Mouse (Mus musculus) liver, embryonic 14.5 days (tissue): ENCODE data around the gene Smyd2. TPM values are rescaled to one million over a fixed set of nuclear protein-coding genes. Genes with fewer than 3 reads are reported as not detected.
A peak's percentile ranks its signal among the peaks of the same experiment; 100 is the strongest.

Source experiments
- ATAC-seq: fragments of 200-750 bp; cut with Nextera tagmentation; 2 replicates; pipeline ENCODE4 v1.8.0; 2017; ENCODE audit warnings: moderate number of reproducible peaks, mild to moderate bottlenecking, moderate library complexity; ENCODE audit not compliant: insufficient read depth
- DNase-seq, 3 experiments: peaks; one replicate each; pipeline ENCODE4 v3.0.0-alpha.2; 2012 to 2013; ENCODE audit warnings: low read depth in 3 of 3, low spot score in 3 of 3
- H3K27ac ChIP-seq: fragments of 300-500 bp; sonication (generic); 2 replicates; pipeline ENCODE4 v1.5.1; 2014; ENCODE audit warnings: moderate library complexity, mild to moderate bottlenecking, control low read depth, inconsistent platforms
- H3K27me3 ChIP-seq: fragments of 300-500 bp; sonication (generic); 2 replicates; pipeline ENCODE4 v1.6.1; 2014; ENCODE audit warnings: mild to moderate bottlenecking, low read length, moderate library complexity; ENCODE audit not compliant: control insufficient read depth, insufficient read depth
- H3K36me3 ChIP-seq: fragments of 300-500 bp; sonication (generic); replicated peaks from 2 replicates; pipeline ENCODE4 v1.6.1; 2014; ENCODE audit warnings: low read depth; ENCODE audit not compliant: control insufficient read depth, insufficient read depth
- H3K4me1 ChIP-seq, 2 experiments: fragments of 200-500 bp in 1 of 2; fragments of 300-500 bp in 1 of 2; sonication (generic) in 1 of 2; replicated peaks; 2 replicates each; pipeline ENCODE4 v1.6.1; 2012 to 2014; ENCODE audit warnings: antibody characterized with exemption in 1 of 2, inconsistent platforms in 1 of 2, low read length in 1 of 2; ENCODE audit not compliant: control insufficient read depth in 2 of 2, insufficient read depth in 2 of 2
- H3K4me2 ChIP-seq: fragments of 300-500 bp; sonication (generic); 2 replicates; pipeline ENCODE4 v1.6.1; 2014; ENCODE audit warnings: low read depth, mild to moderate bottlenecking, control low read depth, moderate library complexity
- H3K4me3 ChIP-seq, 2 experiments: fragments of 200-500 bp in 1 of 2; fragments of 300-500 bp in 1 of 2; sonication (generic) in 1 of 2; 2 replicates each; pipeline ENCODE4 v1.5.1; 2012 to 2014; ENCODE audit warnings: low read depth in 2 of 2, low read length in 2 of 2, mild to moderate bottlenecking in 2 of 2, control low read depth in 1 of 2, inconsistent platforms in 1 of 2, moderate library complexity in 1 of 2; ENCODE audit not compliant: insufficient read depth in 1 of 2
- H3K9ac ChIP-seq: fragments of 300-500 bp; sonication (generic); replicated peaks from 2 replicates; pipeline ENCODE4 v1.6.1; 2014; ENCODE audit warnings: mild to moderate bottlenecking, control low read depth, moderate library complexity
- H3K9me3 ChIP-seq: fragments of 300-500 bp; sonication (generic); 2 replicates; pipeline ENCODE4 v1.6.1; 2016; ENCODE audit warnings: low read length, mixed read lengths; ENCODE audit not compliant: control insufficient read depth
- CTCF ChIP-seq: IDR thresholded peaks from 2 replicates; pipeline ENCODE4 v1.5.1; 2016; ENCODE audit warnings: antibody characterized with exemption, low read depth, control low read depth
- EP300 ChIP-seq: IDR thresholded peaks from 2 replicates; pipeline ENCODE4 v1.6.1; 2016; ENCODE audit warnings: antibody characterized with exemption, low read depth
- whole genome bisulfite sequencing: fragments of 180-500 bp; shearing (Covaris S2); extraction: QIAGEN DNeasy Blood & Tissue Kit; methylation state at CpG from one replicate; pipeline ENCODE4 v1.1.7; 2014; ENCODE audit not compliant: insufficient replicate concordance; 5-methylcytosine and 5-hydroxymethylcytosine counted together
- polyA plus RNA-seq, 2 experiments: library from polyadenylated mRNA; depleted of rRNA in 1 of 2; stranded (reverse) in 1 of 2; unstranded in 1 of 2; fragments of >200 nt; fragmentation: Nextera tagmentation in 1 of 2; extraction: Ambion mirVana in 1 of 2; gene quantifications; 2 replicates each; pipeline versions ENCODE4 v1.2.1 to v1.2.3; 2012 to 2014

Gene Smyd2
- polyA plus RNA-seq, 2 experiments = 24.8 to 27.7 TPM

- Histone ChIP-seq H3K9me3 (no peaks in the 10 kb centered on the region), H3K4me1 (peaks cover 0 to 12% of the 10 kb centered on the region in 2 experiments; a peak in 2 of 4 replicates), H3K4me2 (no peak overlapping the region), H3K27ac (no peak overlapping the region), H3K9ac (no peak overlapping the region), H3K27me3 (no peaks in the 10 kb centered on the region), H3K36me3 (no peaks in the 10 kb centered on the region), H3K4me3 (no peak overlapping the region)
- DNase-seq (no peak), ATAC-seq (no peak)
- 78% methylated on average over 7 of the region's 7 CpGs for WGBS
- no peak for TF ChIP-seq EP300
- TF ChIP-seq CTCF = no peak
Observed at GRCm38 (mm10) chr1:189852456-189852855, 69.7 kb downstream of the Smyd2 start.

- Histone ChIP-seq H3K9ac (no peak overlapping the region), H3K9me3 (no peaks in the 10 kb centered on the region), H3K4me2 (no peak overlapping the region), H3K36me3 (no peaks in the 10 kb centered on the region), H3K27ac (no peak overlapping the region), H3K4me3 (no peak overlapping the region), H3K27me3 (no peaks in the 10 kb centered on the region), H3K4me1 (peaks cover 0 to 16% of the 10 kb centered on the region in 2 experiments; a peak in 2 of 4 replicates)
- ATAC-seq = no peak
- DNase-seq = no peak
- WGBS = 71% methylated on average over 5 of the region's 5 CpGs
- TF ChIP-seq EP300 (no peak), CTCF (no peak)
Observed at GRCm38 (mm10) chr1:189852051-189852450, 70.1 kb downstream of the Smyd2 start.

- Histone ChIP-seq H3K27ac (no peak overlapping the region), H3K4me1 (peaks cover 0 to 15% of the 10 kb centered on the region in 2 experiments; a peak in 3 of 4 replicates), H3K4me3 (no peak overlapping the region), H3K9me3 (no peaks in the 10 kb centered on the region), H3K36me3 (no peaks in the 10 kb centered on the region), H3K9ac (no peak overlapping the region), H3K27me3 (no peaks in the 10 kb centered on the region), H3K4me2 (no peak overlapping the region)
- no peak for DNase-seq
- ATAC-seq = no peak
- WGBS = 72% methylated on average over 11 of the region's 11 CpGs
- no peak for TF ChIP-seq CTCF
- no peak for TF ChIP-seq EP300
Observed at GRCm38 (mm10) chr1:189849550-189849949, 72.6 kb downstream of the Smyd2 start.

GRCm38 (mm10) chr1:189846319-189846718, 75.8 kb downstream of the Smyd2 start:
- ATAC-seq = peak; percentile 31; the same call in 1 of the 2 replicates
- Histone ChIP-seq H3K4me3 (no peak overlapping the region), H3K9me3 (no peaks in the 10 kb centered on the region), H3K27me3 (no peaks in the 10 kb centered on the region), H3K4me2 (no peak overlapping the region), H3K36me3 (no peaks in the 10 kb centered on the region), H3K4me1 (peaks cover 0 to 15% of the 10 kb centered on the region in 2 experiments; a peak in 3 of 4 replicates), H3K27ac (no peak overlapping the region), H3K9ac (no peak overlapping the region)
- TF ChIP-seq CTCF = no peak
- no peak for TF ChIP-seq EP300
- DNase-seq = no peak
- 40% methylated on average over 2 of the region's 2 CpGs for WGBS

- Histone ChIP-seq H3K4me2 (no peak overlapping the region), H3K9ac (no peak overlapping the region), H3K4me3 (no peak overlapping the region), H3K27me3 (no peaks in the 10 kb centered on the region), H3K9me3 (no peaks in the 10 kb centered on the region), H3K27ac (no peak overlapping the region), H3K4me1 (peaks cover 12 to 20% of the 10 kb centered on the region in 2 experiments), H3K36me3 (no peaks in the 10 kb centered on the region)
- no peak for TF ChIP-seq EP300
- DNase-seq (no peak), ATAC-seq (no peak)
- WGBS = 76% methylated on average over 13 of the region's 13 CpGs
Observed at GRCm38 (mm10) chr1:189834166-189834565, 88.0 kb downstream of the Smyd2 start.
